Mouse (Mus musculus) spleen, postnatal 10 days (tissue): ENCODE results near the gene Gabbr2.

Source experiments
- DNase-seq, 2 experiments: peaks; one replicate each; pipeline ENCODE4 v3.0.0; 2021 to 2022; ENCODE audit warnings: low spot score in 2 of 2

Gabbr2 gene

DNA sequence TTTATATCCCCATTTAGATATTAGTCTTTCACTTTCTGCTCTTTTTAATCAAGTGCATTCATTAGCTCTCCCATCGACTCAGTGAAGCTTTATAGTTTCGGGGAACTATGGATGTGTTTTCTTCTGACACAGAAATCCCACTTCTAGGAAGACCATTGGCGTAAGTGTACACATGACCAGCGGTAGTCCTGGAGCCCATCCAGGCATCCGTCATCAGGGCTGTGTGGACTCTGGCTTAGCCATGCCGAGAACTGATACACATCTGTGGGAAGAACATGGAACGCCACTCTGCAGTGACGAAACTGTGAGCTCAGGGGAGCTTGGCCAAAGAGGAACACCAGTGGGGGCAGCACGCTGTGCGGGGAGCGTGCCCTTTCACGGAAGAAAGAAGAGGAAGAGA, 128.0 kb downstream of the Gabbr2 start:
- no peak for DNase-seq

DNA sequence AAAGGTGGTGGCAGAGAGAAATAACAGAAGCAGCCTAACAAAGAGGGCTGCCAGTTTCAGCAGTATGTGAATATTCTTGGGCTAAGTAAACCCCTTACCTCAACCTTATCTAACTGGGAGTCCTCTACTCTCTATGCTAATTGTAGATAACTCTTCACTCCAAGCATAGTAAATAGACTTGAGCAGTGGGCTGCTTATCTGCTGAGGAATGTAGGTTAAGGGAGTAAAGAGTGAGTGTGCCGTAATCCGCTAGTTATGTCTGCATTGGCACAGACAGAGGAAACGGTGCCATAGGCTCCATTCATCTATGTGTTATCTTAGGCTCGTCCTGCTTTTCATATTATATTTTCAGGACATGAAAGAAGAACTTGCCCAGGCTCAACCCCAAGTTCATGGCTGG, 129.0 kb downstream of the Gabbr2 start:
- DNase-seq, result no peak

DNA sequence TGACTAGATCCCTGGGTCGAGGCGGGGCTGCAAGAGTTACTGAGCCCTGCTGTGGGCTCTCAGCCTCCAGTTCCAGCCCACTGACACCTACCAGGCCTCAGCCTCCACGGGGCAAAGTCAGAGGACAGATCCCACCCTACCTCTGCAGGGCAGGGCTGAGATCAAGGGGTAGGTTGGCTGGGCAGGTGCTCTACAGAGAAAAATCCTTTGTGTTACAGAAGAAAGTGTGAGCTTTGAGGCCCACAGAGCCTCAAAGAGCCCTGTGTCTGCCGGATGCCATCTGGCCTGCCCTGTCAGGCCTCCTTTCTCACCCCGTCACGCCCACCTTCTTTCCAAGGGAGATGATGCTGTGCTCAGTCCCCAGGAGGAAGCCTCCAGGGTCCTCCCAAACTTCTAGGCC, 131.1 kb downstream of the Gabbr2 start:
- no peak for DNase-seq

DNA sequence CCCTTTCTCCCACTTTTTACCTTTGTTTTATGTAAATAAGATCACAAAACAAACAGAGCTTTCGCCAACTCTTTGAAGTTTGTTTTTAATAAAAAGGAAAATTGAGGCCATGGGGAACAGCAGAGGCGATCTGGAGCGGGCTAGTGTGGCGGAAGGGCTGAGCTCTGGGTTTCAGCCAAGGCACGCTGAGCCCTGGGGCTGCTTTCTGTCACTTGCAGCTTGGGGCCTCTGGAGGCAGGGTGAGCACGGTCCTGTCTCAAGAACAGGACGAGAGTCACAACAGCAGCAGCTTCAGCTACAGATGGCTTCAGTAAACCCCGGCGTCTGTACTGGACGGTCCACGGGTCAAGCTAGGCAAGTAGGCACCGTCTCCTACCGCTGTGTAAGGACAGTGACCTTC, 132.8 kb downstream of the Gabbr2 start:
- peak in 1 of 2 experiments; percentile 27 for DNase-seq

DNA sequence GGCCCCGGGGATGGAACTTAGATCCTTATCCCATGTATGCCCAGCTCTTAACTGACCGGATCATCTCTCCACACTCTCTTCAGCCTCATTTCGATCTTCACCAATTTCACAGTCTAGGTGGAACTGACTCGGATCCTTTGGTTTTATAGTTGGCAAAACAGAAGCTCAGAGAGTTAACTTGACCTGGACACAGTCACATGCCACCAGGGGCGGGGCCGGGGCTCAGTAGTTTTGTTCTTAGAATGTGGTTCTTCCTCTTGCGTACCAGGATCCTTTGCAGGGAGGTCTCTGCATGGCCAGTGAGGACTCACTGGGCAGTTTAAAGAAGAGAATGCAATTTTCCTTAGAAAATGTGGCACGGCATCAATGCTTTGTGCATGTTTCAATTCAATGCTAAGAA, 135.5 kb downstream of the Gabbr2 start:
- peak in 1 of 2 experiments; percentile 38 for DNase-seq

DNA sequence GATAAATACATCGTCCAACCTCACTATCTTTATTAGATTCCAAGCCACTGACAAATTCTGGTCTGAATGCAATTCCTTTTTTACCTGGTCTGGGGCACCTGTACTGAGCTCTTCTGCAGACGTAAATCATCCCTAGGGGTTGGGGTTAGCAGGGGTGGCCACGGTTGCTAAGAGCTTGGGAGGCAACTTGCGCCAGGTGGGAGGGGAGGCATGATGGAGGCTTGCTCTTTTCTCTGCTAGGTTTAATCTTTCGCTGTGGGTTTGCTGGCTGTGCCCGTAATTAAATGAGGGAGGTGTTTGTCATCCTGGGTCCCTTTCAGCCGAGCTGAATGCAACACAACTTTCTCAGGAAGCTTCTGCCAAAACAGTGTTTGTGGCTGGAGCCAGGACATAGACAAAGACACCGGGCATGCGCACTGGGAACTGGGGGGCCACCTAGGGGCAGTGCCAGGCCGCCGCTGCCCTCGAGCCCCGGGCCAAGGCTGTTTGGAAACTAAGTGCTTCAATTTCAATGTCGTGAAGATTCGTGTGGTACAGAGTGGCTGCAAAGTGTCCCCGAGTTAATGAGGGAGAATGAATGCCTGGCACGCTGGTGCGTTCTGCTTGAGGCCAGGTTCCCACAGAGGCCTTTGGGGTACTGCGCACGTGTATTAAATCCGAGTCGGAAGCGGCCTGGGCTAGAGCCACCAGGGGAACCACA, 136.8 kb downstream of the Gabbr2 start:
- DNase-seq, result peak; percentile 60 to 63

DNA sequence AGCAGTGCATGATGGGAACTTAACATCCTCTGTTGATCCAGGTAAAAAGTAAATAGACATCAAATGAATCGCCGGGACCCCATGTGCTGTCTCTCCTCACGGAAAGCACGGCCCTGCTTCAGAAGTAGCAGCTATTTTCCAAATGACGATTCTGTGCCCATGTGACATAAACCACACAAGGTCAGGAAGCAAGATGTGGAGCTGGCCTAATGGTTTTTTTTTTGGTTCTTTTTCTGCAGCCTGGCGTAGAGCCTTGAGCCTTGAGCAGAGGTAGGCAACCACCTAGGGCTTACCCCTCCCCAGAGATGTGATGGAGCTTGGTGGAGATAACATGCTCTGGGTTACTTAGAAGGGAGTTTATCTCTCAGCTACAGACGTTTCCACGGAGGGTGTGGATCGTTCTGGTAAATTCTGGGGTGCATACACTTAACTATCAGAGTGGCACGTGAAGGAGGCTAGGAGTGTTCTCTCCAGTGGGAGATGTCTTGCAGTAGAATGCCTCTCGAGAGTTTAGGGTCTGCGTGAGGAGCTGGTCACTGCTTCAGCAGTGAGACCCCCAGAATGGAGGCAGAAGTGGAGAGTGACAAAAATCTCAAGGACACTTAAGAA, 137.7 kb downstream of the Gabbr2 start:
- DNase-seq, result peak; percentile 73 to 74

DNA sequence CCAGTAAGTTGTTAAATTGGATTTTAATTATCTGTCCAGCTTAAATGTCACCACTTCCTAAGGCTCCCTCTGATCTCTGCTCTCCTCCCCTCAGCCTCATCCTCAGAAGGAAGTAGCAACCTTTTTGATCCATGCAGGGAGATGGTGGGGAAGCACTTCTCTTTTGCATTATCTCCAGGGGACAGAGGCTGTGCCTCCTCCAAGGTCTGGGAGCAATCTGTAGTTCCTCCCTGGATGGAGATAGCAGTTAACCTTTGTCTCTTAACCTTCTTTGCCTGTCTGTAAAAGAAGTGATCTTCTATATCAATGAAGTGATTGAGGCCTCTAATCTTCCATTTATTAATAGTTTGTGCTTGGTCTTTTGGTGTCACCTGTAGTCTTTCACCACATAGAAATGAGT, 143.9 kb downstream of the Gabbr2 start:
- DNase-seq, result no peak

DNA sequence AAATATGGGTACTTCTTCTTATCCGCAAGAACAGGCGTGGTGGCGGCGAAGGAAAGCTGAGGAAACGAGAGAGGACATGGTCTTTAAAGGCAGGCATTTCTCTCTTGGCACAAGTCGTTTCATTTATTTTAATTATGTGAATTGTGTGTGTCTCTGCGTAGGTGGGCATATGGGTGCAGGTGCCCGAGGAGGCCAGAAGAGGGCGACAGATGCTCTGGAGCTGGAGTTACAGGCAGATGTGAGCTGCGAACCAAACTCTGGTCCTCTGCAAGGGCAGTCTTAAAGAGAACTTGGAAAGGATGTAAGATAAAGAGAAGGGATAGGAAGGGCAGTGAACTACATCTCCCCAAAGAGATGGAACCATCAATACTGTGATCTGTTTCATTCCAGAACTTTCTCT, 145.3 kb downstream of the Gabbr2 start:
- no peak for DNase-seq

DNA sequence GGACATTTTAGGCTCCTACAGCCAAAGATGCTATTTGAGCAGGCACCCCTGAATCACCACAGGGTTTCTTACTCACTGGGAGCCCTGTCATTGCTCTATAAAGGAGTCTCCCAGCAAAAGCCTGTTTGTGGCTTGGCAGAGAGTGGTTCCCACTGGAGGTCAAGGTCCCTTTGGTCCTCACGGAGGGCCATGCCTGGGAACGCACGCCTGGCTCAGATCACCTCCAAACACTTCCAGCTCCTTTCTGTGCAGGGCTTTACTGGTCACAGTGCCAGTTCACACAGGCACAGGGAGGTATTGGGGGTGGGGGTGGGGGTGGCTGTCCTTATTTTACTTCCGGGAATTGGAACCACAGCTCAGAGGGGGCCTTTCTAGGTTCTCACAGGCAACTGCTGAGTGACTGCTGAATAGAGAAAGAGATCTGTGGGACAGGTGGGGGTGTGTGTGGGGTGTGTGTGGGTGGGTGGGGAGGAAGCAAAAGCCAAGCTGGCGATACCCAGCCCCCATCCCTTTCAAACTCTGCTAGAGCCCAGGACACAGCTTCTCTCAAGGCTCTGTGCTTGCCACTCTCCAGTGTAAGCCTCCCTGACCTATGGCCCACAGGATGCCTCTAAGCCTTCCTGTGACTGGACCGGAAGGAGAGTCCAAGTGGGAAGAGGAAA, 146.6 kb downstream of the Gabbr2 start:
- no peak for DNase-seq

DNA sequence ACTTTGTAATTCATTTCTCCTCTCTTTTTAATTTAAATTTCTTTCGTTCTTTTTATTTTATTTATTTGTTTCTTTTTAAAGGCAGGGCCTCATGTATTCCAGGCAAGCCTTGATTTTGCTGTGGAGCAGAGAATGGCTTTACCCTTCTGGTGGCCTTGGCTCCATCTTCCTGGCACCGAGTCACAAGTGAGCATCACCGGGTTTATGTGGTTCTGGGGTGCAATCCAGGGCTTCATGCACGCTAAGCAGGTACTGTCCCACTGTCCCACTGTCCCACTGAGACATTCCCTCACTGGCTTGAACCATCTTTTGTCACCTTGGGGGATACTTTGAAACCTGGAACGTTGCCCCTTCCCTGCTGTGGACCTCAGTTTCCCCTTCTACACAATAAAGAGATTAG, 147.1 kb downstream of the Gabbr2 start:
- DNase-seq, result no peak

DNA sequence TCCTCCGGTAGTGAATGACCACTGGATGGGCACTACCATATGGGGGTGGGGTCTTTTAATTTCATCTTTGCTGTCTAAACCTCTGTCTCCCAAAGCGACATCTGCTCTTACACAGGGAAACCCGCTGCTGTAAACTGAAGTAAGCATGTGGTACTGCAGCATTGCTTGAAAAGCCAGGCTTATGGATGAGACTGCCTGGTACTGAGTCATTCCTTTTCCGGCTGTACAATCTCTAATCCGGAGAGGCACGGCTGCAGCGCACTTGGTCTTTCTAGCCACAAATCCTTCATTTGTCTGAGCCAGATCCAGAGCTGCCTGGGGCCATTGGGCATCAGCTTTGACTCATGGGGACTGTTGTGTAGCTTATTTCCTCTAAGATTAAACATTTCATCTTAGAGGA, 149.1 kb downstream of the Gabbr2 start:
- DNase-seq, result no peak

DNA sequence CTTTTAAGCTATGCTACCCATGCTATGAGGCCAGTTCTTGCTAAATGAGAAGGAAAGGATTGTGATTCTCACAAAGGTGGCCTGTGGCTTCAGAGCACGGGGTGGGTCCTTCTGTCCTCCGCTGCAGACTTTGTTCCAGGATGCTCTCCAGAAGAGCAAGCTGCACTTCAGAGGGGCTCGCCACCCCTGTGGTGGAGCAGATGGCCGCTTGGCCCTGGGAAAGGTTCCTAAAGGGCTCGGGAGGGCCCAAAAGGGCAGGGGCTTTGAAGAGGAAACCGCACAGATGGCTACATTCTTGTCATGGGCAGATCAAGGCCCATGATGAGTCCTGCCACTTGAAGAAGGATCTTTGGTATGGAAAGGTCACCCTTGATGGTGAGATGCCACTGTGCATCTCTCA, 151.5 kb downstream of the Gabbr2 start:
- no peak for DNase-seq

DNA sequence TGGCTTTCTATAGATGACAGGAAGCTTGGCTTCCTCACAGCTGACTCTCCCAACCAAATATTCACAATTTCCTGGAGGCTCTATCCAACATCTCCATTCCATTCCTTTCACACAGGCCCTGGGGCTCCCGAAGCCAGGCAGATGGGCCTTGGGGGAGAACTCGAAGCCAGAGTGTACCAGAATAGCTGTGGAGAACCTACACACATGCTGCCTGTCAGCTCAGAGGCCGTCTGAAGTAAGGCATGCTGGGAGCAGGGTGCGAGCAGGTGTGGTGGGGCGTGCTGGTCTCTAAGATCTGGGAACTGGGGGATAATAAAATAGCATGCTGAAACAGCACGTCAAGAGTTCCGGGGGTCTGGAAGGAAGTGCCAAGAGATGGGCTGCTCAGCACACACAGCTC, 154.3 kb downstream of the Gabbr2 start:
- DNase-seq, result no peak

DNA sequence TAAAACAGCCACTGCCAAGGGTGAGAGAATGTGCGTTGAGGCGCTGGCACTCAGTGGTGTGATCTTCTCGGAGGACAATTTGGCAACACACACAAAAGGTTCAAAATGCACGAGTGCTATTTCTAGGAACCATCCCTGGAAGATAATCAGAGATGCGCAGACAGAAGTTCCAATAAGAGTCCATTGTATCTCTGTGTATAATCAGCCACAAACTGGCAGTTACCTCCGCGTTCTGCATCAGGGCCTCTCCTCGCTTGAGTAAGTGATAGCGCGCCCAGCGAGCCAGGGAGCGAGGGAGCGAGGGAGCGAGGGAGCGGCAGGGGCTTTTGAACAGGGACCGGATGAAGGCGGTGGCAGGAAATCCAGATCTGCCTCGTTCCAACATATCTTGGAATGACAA, 155.6 kb downstream of the Gabbr2 start:
- DNase-seq, result no peak

DNA sequence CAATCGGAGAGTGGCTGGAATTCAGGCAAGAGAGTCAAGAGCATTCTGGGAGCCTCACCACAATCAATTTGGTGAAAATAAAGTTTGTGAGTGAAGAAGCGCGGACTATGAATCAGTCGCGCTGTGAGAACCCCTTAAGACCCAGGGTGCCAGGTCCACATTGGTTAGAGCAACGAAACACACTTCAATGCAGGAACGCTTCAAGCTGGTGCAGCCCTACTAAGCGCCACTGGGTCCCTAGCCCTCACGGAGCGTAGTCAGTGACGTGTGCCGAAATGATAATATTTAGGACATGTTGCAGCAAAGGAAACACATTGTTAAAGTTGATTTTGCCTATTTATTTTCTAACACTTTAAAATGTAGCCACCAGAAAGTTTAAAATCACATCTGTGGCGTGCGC, 156.6 kb downstream of the Gabbr2 start:
- no peak for DNase-seq

DNA sequence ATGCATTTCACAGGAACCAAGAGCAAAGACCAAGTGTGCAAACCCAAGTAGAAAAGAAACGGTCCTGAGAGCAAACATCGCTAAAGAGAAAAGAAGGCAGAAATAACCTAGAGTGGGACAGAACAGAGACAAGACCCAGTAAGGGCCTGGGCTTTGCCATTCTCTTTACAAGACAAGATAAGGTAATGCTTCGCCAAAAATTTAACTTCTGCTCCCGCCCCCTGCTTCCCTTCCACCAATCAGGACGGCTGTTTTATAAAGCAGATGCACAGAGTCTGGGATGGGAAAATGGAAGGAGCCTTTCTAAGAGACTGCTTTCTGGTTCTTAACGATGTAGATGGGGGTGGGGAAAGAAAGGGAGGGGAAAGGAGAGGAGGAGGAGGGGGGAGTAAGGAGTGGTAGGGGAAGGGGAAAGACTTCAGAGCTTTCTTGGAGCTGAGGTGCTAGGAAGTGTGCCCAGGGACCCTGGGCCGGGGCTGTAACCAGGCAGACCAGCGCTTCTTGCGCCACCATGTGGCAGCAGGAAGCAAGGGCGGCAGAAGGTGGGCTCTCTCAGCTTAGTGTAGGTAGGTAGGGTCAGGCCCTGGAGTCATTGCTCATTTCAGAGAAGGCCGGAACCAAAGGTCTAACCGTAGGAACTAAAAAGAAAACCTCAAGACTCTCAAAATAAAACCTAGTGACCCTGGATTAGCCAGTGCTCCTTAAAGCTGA, 158.7 kb downstream of the Gabbr2 start:
- DNase-seq, result peak in 1 of 2 experiments; percentile 49

DNA sequence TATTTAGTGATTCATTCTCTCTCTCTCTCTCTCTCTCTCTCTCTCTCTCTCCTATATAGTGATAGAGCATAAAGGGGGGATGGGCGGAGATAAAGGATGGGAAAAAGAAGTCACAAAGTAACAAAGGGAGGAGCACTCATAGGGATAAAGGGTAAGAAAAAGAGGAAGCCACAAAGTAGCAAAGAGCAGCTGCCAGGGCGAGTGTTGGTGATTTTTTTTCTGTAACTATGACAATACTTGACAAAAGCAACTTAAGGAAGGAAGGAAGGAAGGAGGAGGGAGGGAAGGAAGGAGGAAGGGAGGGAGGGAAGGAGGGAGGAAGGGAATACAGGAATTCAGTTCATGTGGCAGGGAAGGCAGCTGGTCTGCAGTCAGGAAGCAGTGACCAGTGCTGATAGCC, 162.0 kb downstream of the Gabbr2 start:
- DNase-seq, result no peak

DNA sequence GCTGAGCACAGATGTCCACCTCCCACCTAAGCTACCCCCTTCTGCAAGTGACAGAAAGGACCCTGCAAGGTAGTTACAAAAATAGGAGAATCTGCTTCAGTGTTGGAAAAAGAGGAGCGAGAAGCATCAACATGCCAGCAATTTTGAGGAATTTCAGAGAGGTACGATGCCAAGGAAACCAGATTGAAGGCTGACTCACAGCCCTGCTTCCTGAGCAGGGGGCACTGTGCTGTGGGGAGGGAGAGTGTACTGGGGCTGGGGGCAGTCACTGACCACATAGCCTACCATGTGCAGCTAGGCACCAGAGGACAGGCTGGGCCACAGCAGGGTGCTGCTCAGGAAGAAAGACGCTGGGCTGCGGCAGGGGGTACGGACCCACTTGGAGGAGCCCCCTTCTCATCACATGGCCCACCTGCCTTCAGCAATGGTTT, 163.5 kb downstream of the Gabbr2 start:
- DNase-seq, result no peak

DNA sequence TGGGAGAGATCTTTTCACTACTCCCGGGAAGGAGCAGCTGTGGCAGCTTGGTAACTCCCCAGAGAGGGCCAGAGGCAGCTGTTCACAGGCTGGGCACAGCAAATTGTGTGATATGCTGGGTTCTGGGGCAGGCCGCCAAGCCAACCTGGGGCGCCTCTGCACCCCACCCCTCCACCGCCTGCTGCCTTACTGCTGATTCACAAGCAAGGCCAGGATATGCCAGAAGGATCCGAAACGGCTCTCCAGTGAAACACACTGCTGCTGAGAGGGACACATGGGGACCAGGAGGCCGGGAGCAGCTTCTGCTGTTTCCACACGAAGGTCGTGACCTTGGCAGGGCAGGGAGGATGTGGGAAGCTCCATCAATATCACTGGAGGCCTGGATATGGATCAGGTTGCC, 164.2 kb downstream of the Gabbr2 start:
- no peak for DNase-seq

DNA sequence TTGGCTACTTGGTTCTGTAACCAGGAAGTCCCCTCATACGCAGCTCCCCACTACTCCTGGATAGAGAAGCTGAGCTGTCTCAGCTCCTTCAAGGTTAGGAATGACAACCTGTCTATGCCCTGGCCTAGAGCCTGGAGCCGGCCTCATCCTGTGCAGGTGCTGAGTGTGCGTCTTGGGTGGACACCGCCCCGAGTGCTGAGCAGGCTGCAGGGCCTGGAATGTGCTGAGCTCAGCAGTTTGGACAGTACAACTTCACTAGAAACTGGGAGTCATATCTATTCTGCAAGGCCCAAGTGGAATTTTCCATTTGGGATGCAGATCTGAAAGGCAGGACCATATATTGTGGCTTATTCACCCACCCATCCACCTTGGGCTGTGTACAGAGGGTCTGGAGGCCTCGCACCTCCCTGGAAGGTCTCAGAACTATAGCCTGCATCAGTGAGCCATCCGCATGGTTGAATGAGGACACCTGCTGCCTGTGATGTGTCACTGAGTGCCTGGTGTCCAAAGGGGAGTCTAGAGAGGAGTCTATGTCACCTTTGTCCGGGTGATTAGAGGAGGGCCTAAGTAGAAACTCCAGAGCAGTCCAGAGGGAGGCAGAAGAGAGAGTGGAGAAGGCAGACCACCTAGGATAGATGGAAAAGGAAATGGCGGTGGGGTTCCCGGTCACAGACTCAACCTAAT, 165.7 kb downstream of the Gabbr2 start:
- DNase-seq, result no peak

DNA sequence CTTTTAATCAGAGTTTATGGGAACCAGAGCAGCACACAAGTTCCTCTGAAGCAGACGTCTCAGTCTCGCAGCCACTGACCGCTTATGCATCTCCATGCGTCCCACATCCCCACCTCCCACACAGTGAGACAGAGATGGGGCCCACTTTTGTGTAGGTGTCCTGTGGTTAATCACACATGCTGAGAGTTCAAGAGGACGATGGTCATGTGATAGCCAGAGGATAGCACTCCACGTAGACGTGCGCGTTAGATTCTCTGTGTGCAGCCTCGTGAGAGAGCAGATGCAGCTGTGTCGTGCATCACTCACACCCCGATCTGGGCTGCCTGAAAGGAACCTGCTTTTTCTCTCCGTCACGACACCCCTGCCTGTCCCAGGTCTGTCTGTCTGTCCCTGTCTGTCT, 167.9 kb downstream of the Gabbr2 start:
- DNase-seq, result no peak
